Mouse (Mus musculus) frontal cortex, postnatal 14 days (tissue): ENCODE data around the gene Iglon5.

Source experiments
- DNase-seq, 2 experiments: peaks; one replicate each; pipeline ENCODE4 v3.0.0; 2022; ENCODE audit warnings: low spot score in 2 of 2

Gene Iglon5

GRCm38 (mm10) chr7:43465344-43466098 is 24.4 kb downstream of the Iglon5 start:
- peak; percentile 77 to 85 for DNase-seq

GRCm38 (mm10) chr7:43464864-43465343 is 25.0 kb downstream of the Iglon5 start:
- DNase-seq: no peak

GRCm38 (mm10) chr7:43463976-43464375 is 25.9 kb downstream of the Iglon5 start:
- DNase-seq: no peak

- no peak for DNase-seq
Measured at GRCm38 (mm10) chr7:43462851-43463250, 27.0 kb downstream of the Iglon5 start, which contains the start of gene Vsig10l. TSS of gene Vsig10l (plus strand) at chr7:43463151.

GRCm38 (mm10) chr7:43454371-43454770 is 35.5 kb downstream of the Iglon5 start:
- no peak for DNase-seq

GRCm38 (mm10) chr7:43453599-43454355 is 36.1 kb downstream of the Iglon5 start:
- DNase-seq: no peak

GRCm38 (mm10) chr7:43452609-43453008 is 37.3 kb downstream of the Iglon5 start:
- no peak for DNase-seq

GRCm38 (mm10) chr7:43451726-43452125 is 38.1 kb downstream of the Iglon5 start:
- DNase-seq: no peak

- DNase-seq: no peak
Measured at GRCm38 (mm10) chr7:43449811-43450210, 40.1 kb downstream of the Iglon5 start.

GRCm38 (mm10) chr7:43448246-43448645 is 41.6 kb downstream of the Iglon5 start:
- DNase-seq: no peak

GRCm38 (mm10) chr7:43447801-43448200 is 42.1 kb downstream of the Iglon5 start:
- DNase-seq: no peak

GRCm38 (mm10) chr7:43443917-43444293 is 46.0 kb downstream of the Iglon5 start, which contains the start of the genes Etfb and Gm45233:
TSS of gene Etfb (plus strand) at chr7:43444083.
TSS of gene Gm45233 (plus strand) at chr7:43444128.
- peak; percentile 91 to 94 for DNase-seq

- peak; percentile 55 to 58 for DNase-seq
Measured at GRCm38 (mm10) chr7:43443126-43443916, 46.6 kb downstream of the Iglon5 start.

GRCm38 (mm10) chr7:43442684-43443083 is 47.2 kb downstream of the Iglon5 start:
- no peak for DNase-seq

GRCm38 (mm10) chr7:43441071-43441470 is 48.8 kb downstream of the Iglon5 start:
- no peak for DNase-seq

GRCm38 (mm10) chr7:43440482-43440881 is 49.4 kb downstream of the Iglon5 start, which contains the start of gene Cldnd2:
TSS of gene Cldnd2 (plus strand) at chr7:43440782.
- no peak for DNase-seq

GRCm38 (mm10) chr7:43438611-43439010 is 51.3 kb downstream of the Iglon5 start:
- no peak for DNase-seq

GRCm38 (mm10) chr7:43436341-43437255 is 53.3 kb downstream of the Iglon5 start, which contains the start of gene Nkg7:
TSS of gene Nkg7 (plus strand) at chr7:43437073.
- no peak for DNase-seq

- DNase-seq: no peak
Measured at GRCm38 (mm10) chr7:43434676-43435075, 55.2 kb downstream of the Iglon5 start.

- no peak for DNase-seq
Measured at GRCm38 (mm10) chr7:43432891-43433290, 57.0 kb downstream of the Iglon5 start.

GRCm38 (mm10) chr7:43429500-43429899 is 60.4 kb downstream of the Iglon5 start:
- DNase-seq: no peak
